Mouse (Mus musculus) CD4-positive, CD25-positive, alpha-beta regulatory T cell, adult 2 months (primary cell): Measurements from ENCODE around the gene Tmprss12.
"Not testable (repeated sequence)": the region's sequence is repeated elsewhere in the genome, so short reads cannot be mapped to it uniquely, and the experiment has no call there.

Source experiments
- DNase-seq: peaks from one replicate; pipeline ENCODE4 v3.0.0-alpha.2; 2012; ENCODE audit warnings: low read depth, low spot score

Tmprss12 gene

GRCm38 (mm10) chr15:100324021-100324591 is 43.5 kb downstream of the Tmprss12 start:
- DNase-seq = no peak

GRCm38 (mm10) chr15:100325235-100325634 is 44.6 kb downstream of the Tmprss12 start:
- no peak for DNase-seq

GRCm38 (mm10) chr15:100328089-100328488 is 47.5 kb downstream of the Tmprss12 start:
- DNase-seq = peak; percentile 40

GRCm38 (mm10) chr15:100329336-100329735 is 48.7 kb downstream of the Tmprss12 start:
- not testable (repeated sequence) for DNase-seq

- DNase-seq = no peak
Observed at GRCm38 (mm10) chr15:100330739-100331138, 50.1 kb downstream of the Tmprss12 start.

- DNase-seq = not testable (repeated sequence)
Observed at GRCm38 (mm10) chr15:100332077-100332961, 51.7 kb downstream of the Tmprss12 start.

- DNase-seq = no peak
Observed at GRCm38 (mm10) chr15:100334629-100335028, 54.0 kb downstream of the Tmprss12 start, which contains the start of gene Mettl7a3. TSS of gene Mettl7a3 (plus strand) at chr15:100334929.

- not testable (repeated sequence) for DNase-seq
Observed at GRCm38 (mm10) chr15:100337328-100337727, 56.7 kb downstream of the Tmprss12 start.

GRCm38 (mm10) chr15:100337847-100338246 is 57.2 kb downstream of the Tmprss12 start:
- peak; percentile 80 for DNase-seq

- DNase-seq = not testable (repeated sequence)
Observed at GRCm38 (mm10) chr15:100341314-100341980, 60.8 kb downstream of the Tmprss12 start.
